Mouse (Mus musculus) hindbrain, embryonic 13.5 days (tissue): ENCODE results near the gene Nup98. TPM values are rescaled to one million over a fixed set of nuclear protein-coding genes. Genes with fewer than 3 reads are reported as not detected.

ENCODE experiments used
- ATAC-seq: fragments of 200-750 bp; cut with Nextera tagmentation; 2 replicates; pipeline ENCODE4 v1.8.0; 2017; ENCODE audit warnings: moderate TSS enrichment; ENCODE audit not compliant: low FRiP score
- H3K27ac ChIP-seq: fragments of 300-500 bp; sonication (generic); 2 replicates; pipeline ENCODE4 v1.5.1; 2015; ENCODE audit warnings: inconsistent platforms, mild to moderate bottlenecking, moderate library complexity
- H3K27me3 ChIP-seq: fragments of 300-500 bp; sonication (generic); 2 replicates; pipeline ENCODE4 v1.6.1; 2015; ENCODE audit warnings: mild to moderate bottlenecking, inconsistent platforms
- H3K36me3 ChIP-seq: fragments of 300-500 bp; sonication (generic); 2 replicates; pipeline ENCODE4 v1.6.1; 2015; ENCODE audit warnings: mild to moderate bottlenecking, inconsistent platforms
- H3K4me1 ChIP-seq: fragments of 300-500 bp; sonication (generic); replicated peaks from 2 replicates; pipeline ENCODE4 v1.6.1; 2015; ENCODE audit warnings: inconsistent platforms
- H3K4me2 ChIP-seq: fragments of 300-500 bp; sonication (generic); 2 replicates; pipeline ENCODE4 v1.6.1; 2015; ENCODE audit warnings: inconsistent platforms, mild to moderate bottlenecking, moderate library complexity
- H3K4me3 ChIP-seq: fragments of 300-500 bp; sonication (generic); 2 replicates; pipeline ENCODE4 v1.5.1; 2015; ENCODE audit warnings: mild to moderate bottlenecking, inconsistent platforms
- H3K9ac ChIP-seq: fragments of 300-500 bp; sonication (generic); 2 replicates; pipeline ENCODE4 v1.6.1; 2015; ENCODE audit warnings: mild to moderate bottlenecking, inconsistent platforms
- H3K9me3 ChIP-seq: fragments of 300-500 bp; sonication (generic); 2 replicates; pipeline ENCODE4 v1.6.1; 2016; ENCODE audit warnings: inconsistent platforms
- WGBS: fragments of 180-500 bp; shearing (Covaris S2); methylation state at CpG from one replicate; pipeline ENCODE4 v1.1.7; 2015; 5-methylcytosine and 5-hydroxymethylcytosine counted together
- polyA plus RNA-seq: library from polyadenylated mRNA; unstranded; fragments of >200 nt; fragmentation: Nextera tagmentation; extraction: Ambion mirVana; gene quantifications from 2 replicates; pipeline ENCODE4 v1.2.1, GENCODE M21; 2015

The Nup98 gene
- polyA plus RNA-seq: 23.4 and 25.0 TPM in 2 replicates

DNA sequence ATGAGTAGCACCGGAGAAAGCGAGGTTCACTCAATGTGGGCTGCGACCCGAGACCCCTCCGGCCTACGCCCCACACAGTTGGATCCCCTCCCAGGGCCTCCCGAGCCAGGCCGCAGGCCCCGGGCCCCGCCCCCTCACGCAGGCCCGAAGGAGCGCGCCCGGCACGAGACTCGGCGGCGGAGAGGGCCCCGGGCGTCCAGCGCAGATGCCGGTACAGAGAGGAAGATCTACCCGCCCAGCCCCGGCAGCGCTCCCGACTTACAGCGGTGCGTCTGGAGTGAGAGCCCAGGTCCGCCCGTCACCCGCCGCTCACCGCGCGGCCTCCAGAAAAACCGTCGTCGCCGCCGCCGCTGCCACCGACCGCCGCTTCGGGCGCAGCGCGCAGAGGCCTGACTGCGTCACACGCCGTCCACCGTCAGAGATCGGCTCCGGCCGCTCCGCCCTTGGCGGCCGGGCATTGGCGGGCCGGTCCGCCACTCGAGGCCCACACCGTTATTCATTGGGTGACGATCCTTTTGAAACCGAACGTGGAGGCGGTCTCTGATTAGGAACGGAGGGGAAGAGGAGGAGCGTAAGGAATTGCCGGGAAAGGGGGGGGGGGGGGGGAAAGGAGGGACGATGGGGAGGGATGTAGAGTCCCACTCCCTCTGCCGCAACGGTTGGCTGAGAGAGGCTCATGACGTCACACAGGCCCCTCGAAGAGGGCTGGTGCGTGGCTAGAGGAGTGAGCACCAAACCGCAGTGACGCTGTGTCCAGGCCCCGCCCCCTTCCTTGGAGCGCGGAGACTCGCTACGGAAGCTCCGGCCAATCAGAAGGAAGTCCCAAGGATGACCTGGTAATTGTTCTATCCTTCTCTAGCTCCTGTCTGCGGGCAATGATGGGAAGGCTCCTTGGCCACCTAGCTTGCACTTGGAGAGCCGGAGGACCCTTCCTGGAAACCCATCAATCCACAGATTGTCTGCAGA, at the start of gene Nup98, which contains the start of gene Pgap2:
Gene Nup98 (minus strand): TSS at position 421 of the 966 bp plus-strand sequence.
Gene Pgap2 (plus strand): TSS at position 453 of the 966 bp plus-strand sequence.
- under 1% methylated on average over 84 of the region's 87 CpGs for WGBS
- H3K36me3 ChIP-seq: no peaks in the 10 kb centered on the region

DNA sequence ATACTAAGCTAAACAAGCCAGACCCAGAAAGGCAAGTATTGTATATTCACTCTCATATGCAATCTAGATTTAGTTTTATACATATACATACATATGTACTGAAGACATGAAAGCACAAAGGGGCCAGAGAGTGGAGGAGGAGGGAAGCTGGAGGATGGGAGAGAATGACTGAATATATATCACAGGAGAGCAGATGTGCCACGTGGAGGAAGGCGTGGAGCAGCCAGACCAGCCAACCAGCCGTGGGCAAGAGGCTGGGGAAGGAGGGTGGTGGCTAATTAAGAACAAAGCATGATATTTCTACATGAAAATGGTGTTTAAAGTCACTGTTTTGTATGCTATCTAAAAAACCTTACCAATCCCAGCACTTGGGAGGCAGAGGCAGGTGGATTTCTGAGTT, 48.8 kb upstream of the Nup98 start:
- Histone ChIP-seq H3K4me3 (no peak overlapping the region), H3K9me3 (no peaks in the 10 kb centered on the region), H3K27ac (no peak overlapping the region), H3K4me1 (no peaks in the 10 kb centered on the region), H3K27me3 (no peaks in the 10 kb centered on the region), H3K9ac (no peak overlapping the region), H3K36me3 (no peaks in the 10 kb centered on the region), H3K4me2 (no peak overlapping the region)
- WGBS: 73% methylated on average over 3 of the region's 3 CpGs
- no peak for ATAC-seq

More for the DNA sequence above, at the start of gene Nup98, which contains the start of gene Pgap2:
- ATAC-seq: peak; percentile 99
- Histone ChIP-seq H3K4me3 (peak within 1 kb of the TSS; percentile 85), H3K4me1 (peaks cover 21% of the 10 kb centered on the region), H3K9ac (peak within 1 kb of the TSS; percentile 91), H3K27ac (peak within 1 kb of the TSS; percentile 96), H3K4me2 (peak within 1 kb of the TSS; percentile 83), H3K27me3 (no peaks in the 10 kb centered on the region), H3K9me3 (no peaks in the 10 kb centered on the region)

DNA sequence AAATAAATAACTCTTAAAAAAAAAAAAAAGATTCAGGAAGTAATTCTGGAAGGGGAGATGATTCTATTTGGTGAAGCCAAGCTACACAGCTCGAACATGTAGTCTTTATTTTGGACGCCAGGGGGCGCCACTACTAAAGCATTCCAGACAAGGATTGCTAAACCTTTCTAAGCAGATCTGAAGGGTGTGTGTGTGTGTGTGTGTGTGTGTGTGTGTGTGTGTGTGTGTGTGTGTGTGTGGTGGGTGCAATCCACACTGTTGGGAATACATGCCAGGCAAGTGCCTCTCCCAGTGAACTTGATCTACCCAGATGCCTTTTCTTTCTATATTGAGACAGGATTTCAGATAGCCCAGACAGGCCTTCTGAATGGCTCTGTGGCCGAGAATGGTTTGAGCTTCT, 48.2 kb upstream of the Nup98 start:
- no peaks in the 10 kb centered on the region for H3K36me3 ChIP-seq
- H3K9me3 ChIP-seq: no peaks in the 10 kb centered on the region
- peak; percentile 79 for ATAC-seq
- H3K9ac ChIP-seq: no peak overlapping the region
- H3K27ac ChIP-seq: no peak overlapping the region
- H3K4me1 ChIP-seq: no peaks in the 10 kb centered on the region
- no peak overlapping the region for H3K4me3 ChIP-seq
- 23% methylated on average over 4 of the region's 4 CpGs for WGBS
- no peak overlapping the region for H3K4me2 ChIP-seq
- H3K27me3 ChIP-seq: no peaks in the 10 kb centered on the region

DNA sequence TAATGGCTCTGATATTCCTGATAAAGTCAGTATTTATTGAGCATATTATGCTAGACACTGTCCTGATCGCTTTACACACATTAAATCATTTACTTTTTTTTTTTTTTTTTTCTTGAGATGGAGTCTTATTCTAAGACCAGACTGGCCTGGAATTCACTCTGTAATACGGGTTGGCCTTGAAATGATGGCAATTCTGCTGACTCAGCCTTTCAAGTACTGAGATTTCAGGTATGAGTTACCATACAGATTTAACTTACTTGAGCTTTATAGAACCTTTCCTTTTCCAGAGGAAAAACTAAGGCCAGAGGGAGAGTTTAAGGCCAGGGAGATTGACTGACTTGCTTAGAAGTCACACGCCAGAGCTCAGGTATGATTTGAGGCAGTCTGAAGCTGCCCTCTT, 46.7 kb upstream of the Nup98 start:
- WGBS: 90% methylated on average over 3 of the region's 3 CpGs
- H3K4me3 ChIP-seq: no peak overlapping the region
- H3K4me2 ChIP-seq: no peak overlapping the region
- no peaks in the 10 kb centered on the region for H3K9me3 ChIP-seq
- no peaks in the 10 kb centered on the region for H3K4me1 ChIP-seq
- no peak overlapping the region for H3K27ac ChIP-seq
- ATAC-seq: no peak
- H3K27me3 ChIP-seq: no peaks in the 10 kb centered on the region
- H3K36me3 ChIP-seq: no peaks in the 10 kb centered on the region
- no peak overlapping the region for H3K9ac ChIP-seq

DNA sequence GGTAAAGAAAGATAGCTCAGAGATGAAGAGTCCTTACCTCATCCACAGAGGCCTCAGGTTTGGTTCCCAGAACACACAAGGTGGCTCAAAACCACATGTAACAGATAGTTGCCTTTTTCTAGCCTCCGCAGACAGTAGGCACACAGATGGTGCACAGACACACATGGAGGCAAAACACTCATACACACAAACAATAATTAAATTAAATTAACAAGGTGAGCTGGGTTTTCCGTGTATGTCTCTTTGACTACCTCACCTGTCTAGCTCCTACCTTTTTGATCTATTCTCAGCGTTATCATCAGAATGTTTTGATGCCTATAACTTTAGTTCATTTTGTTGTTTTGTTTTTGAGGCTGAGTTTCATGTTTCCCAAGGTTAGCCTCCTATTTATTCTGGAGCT, 46.0 kb upstream of the Nup98 start, which contains the start of gene Rhog:
Gene Rhog (minus strand): TSS at position 101 of the 400 bp plus-strand sequence.
- H3K9ac ChIP-seq: no peak within 1 kb of the TSS
- no peak within 1 kb of the TSS for H3K4me3 ChIP-seq
- H3K4me1 ChIP-seq: peaks cover 5% of the 10 kb centered on the region
- H3K27me3 ChIP-seq: no peaks in the 10 kb centered on the region
- no peak within 1 kb of the TSS for H3K27ac ChIP-seq
- no peak within 1 kb of the TSS for H3K4me2 ChIP-seq
- no peak for ATAC-seq
- no peaks in the 10 kb centered on the region for H3K36me3 ChIP-seq
- H3K9me3 ChIP-seq: no peaks in the 10 kb centered on the region
- WGBS: 86% methylated on average over 3 of the region's 3 CpGs

DNA sequence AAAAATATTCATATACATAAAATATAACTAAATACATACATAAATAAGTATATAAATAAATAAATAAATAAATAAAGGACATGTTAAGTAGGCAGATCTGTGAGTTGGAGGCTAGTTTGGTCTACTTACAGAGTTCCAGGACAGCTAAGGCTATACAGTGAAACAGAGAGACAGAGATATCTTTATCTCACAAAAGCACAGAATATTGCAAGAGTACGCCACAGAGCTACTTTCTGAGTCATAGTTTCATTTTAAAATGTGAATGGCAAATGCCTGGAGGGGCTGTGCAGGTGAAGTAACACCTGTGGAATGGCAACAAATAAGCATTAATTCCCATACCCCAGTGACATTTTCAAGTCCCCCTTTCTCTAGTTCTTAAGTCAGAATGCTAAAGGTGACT, 43.7 kb upstream of the Nup98 start:
- ATAC-seq: no peak
- Histone ChIP-seq H3K36me3 (no peaks in the 10 kb centered on the region), H3K9ac (no peak overlapping the region), H3K27ac (no peak overlapping the region), H3K27me3 (no peaks in the 10 kb centered on the region), H3K9me3 (no peaks in the 10 kb centered on the region), H3K4me1 (peaks cover 16% of the 10 kb centered on the region), H3K4me2 (no peak overlapping the region), H3K4me3 (no peak overlapping the region)
- WGBS: 89% methylated on average over 1 of the region's 1 CpGs

DNA sequence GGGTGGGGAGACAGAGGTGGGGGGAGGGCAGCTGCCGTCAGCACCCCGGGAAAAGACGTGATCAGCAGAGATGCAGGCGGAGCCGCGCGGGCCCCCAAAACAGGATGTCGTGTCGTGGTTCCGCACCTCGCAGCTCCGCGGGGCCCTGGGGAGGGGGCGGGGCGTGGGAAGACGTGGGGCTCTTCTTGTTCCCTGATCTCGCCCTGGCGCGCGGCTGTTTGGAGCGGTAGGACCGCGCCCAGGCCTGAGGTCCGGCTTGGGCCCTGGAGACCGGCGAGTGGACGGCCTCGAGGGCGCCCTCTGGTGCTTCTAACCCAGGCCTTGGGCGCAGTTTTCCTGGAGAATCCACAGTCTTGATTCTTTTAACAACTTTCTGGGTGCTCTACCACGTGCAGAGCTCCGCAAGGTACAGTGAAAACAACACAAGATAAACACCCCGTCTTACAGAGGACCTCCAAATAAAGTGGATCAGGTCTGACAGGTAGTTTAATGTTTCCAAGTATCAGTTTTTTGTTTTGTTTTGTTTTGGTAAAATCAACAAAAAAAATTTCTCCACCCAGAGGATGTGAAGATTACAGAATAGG, 40.7 kb upstream of the Nup98 start:
- peak overlapping the region; percentile 90 for H3K4me2 ChIP-seq
- H3K9me3 ChIP-seq: no peaks in the 10 kb centered on the region
- peak overlapping the region; percentile 68 for H3K4me3 ChIP-seq
- H3K27me3 ChIP-seq: no peaks in the 10 kb centered on the region
- peak overlapping the region; percentile 85 for H3K27ac ChIP-seq
- H3K4me1 ChIP-seq: peaks cover 44% of the 10 kb centered on the region
- peak overlapping the region; percentile 85 for H3K9ac ChIP-seq
- no peaks in the 10 kb centered on the region for H3K36me3 ChIP-seq
- ATAC-seq: peak; percentile 80
- under 1% methylated on average over 33 of the region's 33 CpGs for WGBS

DNA sequence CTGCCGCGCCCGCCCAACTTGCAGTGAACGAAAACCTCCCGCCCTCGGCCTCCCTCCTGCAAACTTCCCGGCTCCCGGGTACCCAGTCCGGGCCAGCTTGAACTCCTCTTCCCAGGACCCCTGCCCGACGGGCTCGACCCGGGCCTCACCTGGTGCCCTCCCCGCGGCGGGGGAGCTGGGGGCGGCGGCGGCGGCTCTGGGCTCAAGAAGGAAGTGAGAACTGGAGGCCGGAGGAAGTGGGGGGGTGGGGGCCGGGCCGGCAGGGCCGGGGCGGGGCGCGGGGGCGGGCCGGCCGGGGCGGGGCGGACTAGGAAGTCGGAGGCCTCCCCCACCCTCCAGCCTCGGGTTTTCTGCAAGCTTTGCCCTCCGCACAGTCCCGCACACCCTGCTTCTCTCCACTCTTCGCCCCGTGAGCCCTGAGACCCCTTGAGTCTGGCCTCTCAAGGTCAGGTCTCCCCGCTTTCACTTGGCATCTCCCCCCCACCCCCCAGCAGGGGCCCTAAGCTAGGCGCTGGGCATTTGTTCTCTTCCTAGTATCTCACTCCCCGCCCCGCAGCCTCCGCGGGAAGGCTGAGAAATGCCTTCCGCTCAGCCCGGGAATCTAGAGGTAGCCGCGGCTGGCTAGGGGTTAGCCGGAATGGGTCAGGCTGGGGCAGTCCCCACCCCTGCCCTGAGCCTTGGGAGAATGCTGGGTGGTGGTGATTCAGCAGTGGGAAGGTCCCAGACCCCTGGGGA, 40.1 kb upstream of the Nup98 start:
- under 1% methylated on average over 48 of the region's 49 CpGs for WGBS
- peak overlapping the region; percentile 90 for H3K4me2 ChIP-seq
- H3K4me1 ChIP-seq: peaks cover 49% of the 10 kb centered on the region
- peak; percentile 81 for ATAC-seq
- H3K4me3 ChIP-seq: peak overlapping the region; percentile 68
- H3K36me3 ChIP-seq: no peaks in the 10 kb centered on the region
- H3K9me3 ChIP-seq: no peaks in the 10 kb centered on the region
- H3K27ac ChIP-seq: peak overlapping the region; percentile 85
- H3K27me3 ChIP-seq: no peaks in the 10 kb centered on the region
- peak overlapping the region; percentile 85 for H3K9ac ChIP-seq

DNA sequence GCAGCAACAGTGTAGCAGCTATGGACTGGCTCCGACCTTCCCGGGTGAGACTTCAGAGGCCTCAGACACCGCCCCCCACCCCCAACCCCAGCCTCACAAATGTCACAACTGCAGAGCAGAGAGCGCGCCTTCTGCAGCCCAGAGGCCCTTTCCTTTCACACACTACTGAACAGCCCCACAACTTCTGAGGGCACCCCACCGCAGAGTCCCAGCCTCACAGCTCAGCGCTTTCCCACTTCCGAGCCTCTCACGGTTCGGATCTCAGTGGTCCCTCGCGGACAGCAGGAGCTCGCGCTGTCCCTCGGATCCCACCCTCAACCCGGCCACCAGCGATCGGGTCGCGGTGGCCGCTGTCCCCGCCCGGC, 39.5 kb upstream of the Nup98 start:
- peak; percentile 34 for ATAC-seq
- Histone ChIP-seq H3K27me3 (no peaks in the 10 kb centered on the region), H3K4me3 (peak overlapping the region; percentile 68), H3K9me3 (no peaks in the 10 kb centered on the region), H3K9ac (peak overlapping the region; percentile 85), H3K36me3 (no peaks in the 10 kb centered on the region), H3K4me2 (peak overlapping the region; percentile 90), H3K27ac (peak overlapping the region; percentile 67), H3K4me1 (peaks cover 49% of the 10 kb centered on the region)
- under 1% methylated on average over 23 of the region's 23 CpGs for WGBS

DNA sequence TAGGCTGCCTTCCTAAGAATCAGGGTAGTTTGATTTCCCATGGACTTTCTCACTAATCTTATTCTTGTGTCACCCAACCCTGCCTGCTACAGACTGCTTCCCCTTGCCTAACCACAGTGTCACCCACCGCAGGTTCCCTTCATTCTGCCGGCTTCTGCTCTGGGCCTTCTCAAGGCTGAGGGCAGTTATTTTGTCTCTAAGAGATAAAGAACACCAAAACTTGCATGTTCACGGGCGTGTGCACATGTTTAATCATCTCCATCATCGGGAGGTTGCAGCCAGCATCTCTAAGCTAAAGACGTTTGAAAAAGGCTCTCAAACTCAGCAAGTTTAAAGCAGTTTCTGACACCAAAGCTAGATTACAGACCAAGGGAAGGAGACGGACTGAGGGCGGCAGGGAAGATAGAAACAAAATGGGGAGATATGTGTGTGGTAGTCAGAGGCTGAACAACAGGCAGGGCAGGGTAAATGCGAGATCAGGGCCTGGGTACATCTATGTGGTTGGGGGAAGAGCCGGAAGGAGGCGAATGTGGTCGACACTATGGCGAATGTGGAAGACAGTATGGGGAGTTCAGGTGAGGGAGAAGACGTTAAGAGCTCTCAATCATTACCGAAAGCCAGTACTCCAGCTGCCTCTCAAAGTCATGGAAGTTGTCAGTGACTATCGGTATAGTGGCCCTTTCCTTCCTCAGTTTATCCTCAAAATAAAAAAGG, 38.9 kb upstream of the Nup98 start:
- H3K4me3 ChIP-seq: peak overlapping the region; percentile 68
- peak overlapping the region; percentile 90 for H3K4me2 ChIP-seq
- H3K4me1 ChIP-seq: peaks cover 49% of the 10 kb centered on the region
- peak overlapping the region; percentile 67; the same call in 1 of the 2 replicates for H3K27ac ChIP-seq
- no peaks in the 10 kb centered on the region for H3K9me3 ChIP-seq
- peak overlapping the region; percentile 85 for H3K9ac ChIP-seq
- no peaks in the 10 kb centered on the region for H3K27me3 ChIP-seq
- WGBS: 33% methylated on average over 16 of the region's 16 CpGs
- no peaks in the 10 kb centered on the region for H3K36me3 ChIP-seq
- no peak for ATAC-seq

DNA sequence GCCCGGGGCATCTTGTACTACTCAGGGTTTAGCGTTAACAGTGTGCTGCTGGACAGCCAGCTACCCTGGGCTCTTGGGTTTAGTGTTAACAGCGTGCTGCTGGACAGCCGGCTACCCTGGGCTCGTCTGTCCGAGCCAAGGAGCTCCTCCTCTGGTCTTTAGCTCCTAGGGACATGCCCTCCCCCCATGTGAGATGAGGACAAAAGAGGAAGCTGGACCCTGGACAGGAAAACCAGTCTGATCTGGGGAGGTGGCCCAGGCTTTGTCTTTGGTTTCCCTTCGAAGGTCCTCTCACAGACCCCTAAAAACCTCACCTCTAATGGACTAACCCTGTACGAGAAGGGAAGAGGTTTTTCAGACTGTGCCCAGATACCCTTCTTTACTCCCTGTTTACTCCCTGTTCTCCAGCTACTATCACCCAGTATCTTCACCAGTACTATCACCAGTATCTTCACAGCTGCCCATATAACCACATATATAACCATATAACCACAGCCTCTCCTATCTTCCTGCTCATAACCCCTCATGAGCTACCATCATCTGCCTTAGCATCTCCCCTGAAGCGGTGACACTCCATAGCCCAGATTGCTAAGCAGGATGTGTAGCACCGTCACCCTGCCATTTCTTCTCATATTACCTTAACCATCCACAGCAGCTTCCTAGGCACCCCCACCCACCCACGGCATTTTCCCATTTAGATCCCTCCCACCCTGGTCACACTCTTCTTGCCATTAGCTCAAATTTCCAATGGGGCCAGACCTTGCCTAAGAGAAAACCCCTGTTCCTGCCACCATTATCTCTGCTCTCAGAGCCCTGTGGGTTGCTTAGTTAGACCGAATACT, 37.2 kb upstream of the Nup98 start:
- H3K27me3 ChIP-seq: no peaks in the 10 kb centered on the region
- H3K4me3 ChIP-seq: no peak overlapping the region
- WGBS: 61% methylated on average over 12 of the region's 12 CpGs
- H3K27ac ChIP-seq: no peak overlapping the region
- H3K4me2 ChIP-seq: peak overlapping the region; percentile 7; the same call in 1 of the 2 replicates
- H3K36me3 ChIP-seq: no peaks in the 10 kb centered on the region
- no peaks in the 10 kb centered on the region for H3K9me3 ChIP-seq
- peaks cover 49% of the 10 kb centered on the region for H3K4me1 ChIP-seq
- ATAC-seq: no peak
- no peak overlapping the region for H3K9ac ChIP-seq
